Mouse (Mus musculus): Measurements from ENCODE around the gene Ccdc32.

The Ccdc32 gene

DNA sequence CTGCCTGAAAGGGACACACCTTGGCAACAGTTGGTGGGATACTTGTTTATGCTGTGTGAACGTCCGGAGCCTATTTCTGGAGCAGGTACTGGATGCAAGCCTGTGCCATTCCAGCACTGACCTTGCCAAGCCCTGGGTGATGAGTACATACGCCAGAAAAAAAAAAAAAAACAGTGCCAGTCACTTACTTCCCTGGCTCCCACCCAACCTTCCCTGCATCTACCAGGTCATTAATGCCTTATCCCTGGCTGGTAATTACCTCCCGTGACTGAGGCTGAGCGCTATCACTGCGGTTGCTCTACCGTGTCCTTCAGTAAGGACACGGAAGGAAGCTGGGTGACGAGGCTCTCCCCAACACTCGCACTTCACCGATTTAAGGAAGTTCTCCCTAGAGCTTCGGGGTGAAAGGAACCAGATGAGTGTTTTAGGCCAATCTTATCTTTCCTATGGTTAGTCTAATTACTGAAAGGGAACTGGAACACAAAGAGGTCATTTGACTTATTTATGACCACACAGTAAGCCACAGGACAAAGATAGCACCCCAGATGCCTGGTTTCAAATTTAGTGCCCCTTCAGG lies 13.5 kb downstream of the Ccdc32 start:
- peak; percentile 81 for DNase-seq (ENCODE audit: low read depth, low spot score)

- peak; percentile 86 for DNase-seq (ENCODE audit: low read depth, low spot score)
Observed at GRCm38 (mm10) chr2:119014989-119015388, 14.2 kb downstream of the Ccdc32 start.

DNA sequence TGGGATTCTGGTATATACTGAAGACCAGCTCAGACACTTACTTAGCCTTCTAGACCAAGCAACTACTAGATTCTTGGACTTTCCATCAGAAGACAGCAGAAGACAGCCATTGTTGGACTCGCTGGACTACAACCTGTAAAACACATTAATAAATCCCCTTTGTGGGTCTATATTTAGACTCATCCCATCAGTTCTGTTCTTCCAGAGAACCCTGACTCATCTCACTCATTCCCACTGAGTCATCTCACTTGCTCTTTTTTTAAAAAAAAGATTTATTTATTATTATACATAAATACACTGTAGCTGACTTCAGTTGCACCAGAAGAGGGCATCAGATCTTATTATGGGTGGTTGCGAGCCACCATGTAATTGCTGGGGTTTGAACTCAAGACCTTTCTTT lies 19.8 kb downstream of the Ccdc32 start:
- DNase-seq (ENCODE audit: low read depth, low spot score): no peak

- DNase-seq (ENCODE audit: low read depth, low spot score): no peak
Observed at GRCm38 (mm10) chr2:119006886-119007285, 22.3 kb downstream of the Ccdc32 start.

- DNase-seq (ENCODE audit: low read depth, low spot score): no peak
Observed at GRCm38 (mm10) chr2:118999025-118999639, 30.1 kb downstream of the Ccdc32 start.

DNA sequence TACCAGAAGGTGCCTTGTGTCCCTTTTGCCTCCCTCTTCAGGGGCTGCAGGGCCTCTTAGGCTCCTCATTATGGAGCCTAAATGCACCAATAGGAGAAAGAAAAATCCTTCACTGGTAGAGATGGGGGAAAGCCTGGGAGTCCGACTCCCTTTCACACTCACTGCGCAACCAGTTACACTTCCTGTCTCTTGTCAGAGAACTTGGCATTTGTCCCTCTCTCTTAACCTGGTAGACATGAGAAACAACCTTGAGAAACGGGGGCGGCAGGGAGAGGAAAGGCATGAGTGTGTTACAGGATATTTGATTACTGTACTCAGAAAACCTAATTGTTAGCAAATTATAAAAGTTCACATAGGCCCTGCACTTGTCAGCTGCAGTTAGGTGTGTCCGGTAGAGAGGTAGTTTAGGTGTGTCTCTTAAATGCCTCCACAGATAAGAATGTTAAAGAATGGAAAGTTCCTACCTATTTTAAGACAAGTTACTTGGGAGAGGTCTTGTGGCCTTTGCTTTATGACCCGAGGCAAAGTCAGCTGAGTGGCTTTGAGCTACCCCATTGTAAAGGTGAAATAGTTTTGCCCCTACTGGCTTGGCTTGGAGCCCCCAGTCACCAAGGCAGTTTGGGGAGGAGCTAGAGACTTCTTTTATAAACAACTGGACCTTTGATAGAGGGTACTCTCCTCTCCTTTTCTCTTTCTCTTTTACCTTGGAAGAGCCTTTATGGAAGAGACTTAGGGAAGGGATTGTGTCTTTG lies 30.9 kb downstream of the Ccdc32 start:
- no peak for DNase-seq (ENCODE audit: low read depth, low spot score)

GRCm38 (mm10) chr2:118996798-118997105 lies 32.4 kb downstream of the Ccdc32 start:
- no peak for DNase-seq (ENCODE audit: low read depth, low spot score)

GRCm38 (mm10) chr2:118995919-118996797 lies 33.0 kb downstream of the Ccdc32 start:
- no peak for DNase-seq (ENCODE audit: low read depth, low spot score)

DNA sequence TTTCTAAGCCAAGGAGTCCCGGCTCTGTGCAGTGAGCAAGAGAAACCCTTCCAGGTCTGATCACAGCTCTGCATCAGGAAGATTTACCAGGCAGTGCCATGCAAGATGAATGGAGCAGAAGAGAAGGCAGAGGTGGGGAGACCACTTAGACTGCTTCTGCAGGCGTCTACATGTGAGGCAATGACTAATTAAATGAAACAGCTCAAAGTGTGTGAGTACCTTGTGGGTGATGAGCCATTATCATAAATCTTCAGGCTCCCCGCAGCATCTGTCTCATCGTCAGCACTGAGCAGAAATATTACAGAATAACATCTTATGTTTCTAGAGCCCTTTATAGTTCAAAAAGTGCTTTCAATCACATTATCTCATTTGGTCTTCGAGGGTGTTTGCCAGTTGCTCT lies 33.7 kb downstream of the Ccdc32 start:
- no peak for DNase-seq (ENCODE audit: low read depth, low spot score)

DNA sequence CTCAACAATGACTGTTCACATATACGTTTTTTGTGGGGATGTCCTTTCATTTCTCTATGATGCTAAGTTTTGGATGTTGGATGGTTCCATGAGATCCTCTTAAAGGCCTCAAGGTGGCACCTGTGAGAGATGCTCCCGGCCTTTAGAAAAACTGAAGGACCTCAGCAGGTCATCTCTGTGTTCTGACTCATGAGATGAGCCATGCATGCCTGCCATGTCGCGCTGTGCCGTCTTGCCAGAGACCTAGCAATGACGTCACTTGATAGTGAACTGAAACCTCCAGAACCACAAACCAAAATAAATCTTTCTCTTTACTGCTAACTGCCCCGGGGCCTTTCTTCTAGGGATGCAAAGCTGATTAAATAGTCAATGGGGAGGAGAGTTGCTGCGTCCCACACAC lies 45.4 kb downstream of the Ccdc32 start:
- DNase-seq (ENCODE audit: low read depth, low spot score): peak; percentile 46

DNA sequence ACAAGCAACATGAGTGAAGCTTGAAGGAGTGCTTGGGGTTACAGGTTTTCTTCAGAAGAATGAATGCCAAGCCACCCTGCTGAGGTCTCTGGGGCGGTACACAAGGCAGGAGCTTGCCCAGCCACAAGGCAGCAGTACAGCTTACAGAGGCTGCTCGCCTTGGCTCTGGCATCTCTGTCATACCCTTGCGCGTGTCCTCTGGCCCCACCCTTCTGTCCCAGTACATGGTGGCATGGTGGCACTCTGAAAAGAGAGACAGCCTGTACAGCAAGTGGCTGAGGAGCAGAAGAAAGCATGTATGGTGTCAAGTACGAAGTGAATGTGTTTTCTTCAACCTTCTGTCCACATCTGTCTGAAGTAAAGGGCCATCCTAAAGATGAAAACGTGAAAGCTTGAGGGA lies 48.4 kb downstream of the Ccdc32 start:
- DNase-seq (ENCODE audit: low read depth, low spot score): no peak

GRCm38 (mm10) chr2:118978064-118978463 lies 51.1 kb downstream of the Ccdc32 start:
- peak; percentile 39 for DNase-seq (ENCODE audit: low read depth, low spot score)

- DNase-seq (ENCODE audit: low read depth, low spot score): no peak
Observed at GRCm38 (mm10) chr2:118976941-118977340, 52.3 kb downstream of the Ccdc32 start.

DNA sequence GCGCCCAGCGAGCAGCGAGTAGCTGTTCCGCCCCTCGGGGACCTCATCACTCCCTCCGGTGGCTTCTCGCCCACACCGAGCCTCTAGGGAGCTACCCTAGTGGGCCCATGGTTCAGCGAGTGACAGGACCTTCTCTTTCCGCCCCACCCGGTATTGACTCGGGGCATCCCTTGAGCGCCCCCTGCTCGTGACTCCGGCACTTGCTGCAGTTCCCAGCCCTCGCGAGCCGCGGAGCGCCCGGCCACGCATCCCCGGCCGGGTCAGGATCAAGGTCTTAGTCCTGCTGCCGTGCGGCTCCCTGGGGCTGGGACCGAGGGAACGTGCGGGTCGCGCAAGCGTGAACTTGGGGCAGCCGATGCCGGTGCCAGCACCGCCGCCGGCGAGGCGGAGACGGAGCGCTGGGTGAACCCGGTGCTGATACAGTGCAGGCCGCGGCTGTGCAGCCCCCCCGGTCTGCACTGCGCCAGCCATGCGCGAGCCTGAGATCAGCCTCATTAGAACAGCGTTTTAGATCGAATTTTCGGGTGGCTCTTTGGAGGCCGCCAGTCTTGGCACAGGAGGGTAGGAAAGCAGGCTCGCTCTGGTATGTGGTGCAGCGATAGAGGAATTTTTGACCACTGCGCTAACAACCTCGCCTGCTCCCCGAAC lies 52.8 kb downstream of the Ccdc32 start:
- DNase-seq (ENCODE audit: low read depth, low spot score): peak; percentile 93

DNA sequence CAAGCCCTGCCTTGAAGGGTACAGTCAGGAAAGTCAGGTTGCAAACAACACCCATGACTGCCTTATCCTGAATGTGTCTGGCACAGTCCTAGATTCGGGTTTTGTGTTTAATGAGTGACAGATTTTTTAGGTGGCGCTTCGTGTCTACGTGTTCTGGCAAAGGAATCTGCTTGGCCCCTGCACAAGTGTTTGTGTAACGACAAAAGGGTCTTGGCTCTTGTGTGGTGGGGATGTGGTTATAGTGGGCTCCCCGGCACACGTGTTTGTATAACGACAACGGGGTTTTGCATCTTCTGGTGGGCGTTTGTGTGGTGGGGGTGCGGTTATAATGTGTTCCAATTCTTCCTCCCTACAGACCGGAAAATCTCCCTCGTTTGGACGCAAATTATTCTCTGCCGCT lies 53.3 kb downstream of the Ccdc32 start:
- no peak for DNase-seq (ENCODE audit: low read depth, low spot score)

GRCm38 (mm10) chr2:118972687-118973376 lies 56.4 kb downstream of the Ccdc32 start:
- DNase-seq (ENCODE audit: low read depth, low spot score): peak; percentile 93

GRCm38 (mm10) chr2:118972048-118972447 lies 57.1 kb downstream of the Ccdc32 start:
- DNase-seq (ENCODE audit: low read depth, low spot score): peak; percentile 37

DNA sequence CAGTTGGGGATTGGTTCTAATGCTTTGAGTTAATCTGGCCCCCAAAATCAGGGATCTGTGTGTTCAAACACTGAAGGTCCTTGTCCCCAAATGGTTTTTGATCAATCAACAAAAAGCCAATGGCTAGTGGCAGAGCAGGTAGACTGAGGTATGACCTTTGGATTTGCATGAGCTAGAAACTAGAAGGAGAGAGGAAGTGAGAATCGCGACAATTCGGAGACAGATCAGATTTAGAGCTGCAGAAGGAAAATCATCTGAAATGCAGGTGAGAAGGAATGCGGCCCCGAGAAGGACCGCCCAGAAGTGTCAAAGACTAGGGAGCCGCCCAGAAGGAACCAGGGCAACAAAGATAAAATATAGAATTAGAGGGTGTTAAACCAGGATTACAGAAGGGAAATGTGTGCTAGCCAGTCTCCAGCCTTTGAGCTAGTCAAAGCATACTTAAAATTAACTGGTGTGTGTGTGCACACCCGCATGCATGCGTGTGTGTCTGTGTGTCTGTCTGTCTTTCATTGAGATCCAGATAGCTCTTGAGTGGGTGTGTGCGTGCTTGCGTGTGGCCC lies 59.5 kb downstream of the Ccdc32 start:
- peak; percentile 56 for DNase-seq (ENCODE audit: low read depth, low spot score)

Measured in A20 (cell line).